Mouse (Mus musculus): ENCODE data around the gene Ift172. TPM values are rescaled to one million over a fixed set of nuclear protein-coding genes. Genes with fewer than 3 reads are reported as not detected.

Gene Ift172
- total and polyA plus RNA-seq, 2 experiments from 2014 or later = 16.5 to 28.2 TPM

DNA sequence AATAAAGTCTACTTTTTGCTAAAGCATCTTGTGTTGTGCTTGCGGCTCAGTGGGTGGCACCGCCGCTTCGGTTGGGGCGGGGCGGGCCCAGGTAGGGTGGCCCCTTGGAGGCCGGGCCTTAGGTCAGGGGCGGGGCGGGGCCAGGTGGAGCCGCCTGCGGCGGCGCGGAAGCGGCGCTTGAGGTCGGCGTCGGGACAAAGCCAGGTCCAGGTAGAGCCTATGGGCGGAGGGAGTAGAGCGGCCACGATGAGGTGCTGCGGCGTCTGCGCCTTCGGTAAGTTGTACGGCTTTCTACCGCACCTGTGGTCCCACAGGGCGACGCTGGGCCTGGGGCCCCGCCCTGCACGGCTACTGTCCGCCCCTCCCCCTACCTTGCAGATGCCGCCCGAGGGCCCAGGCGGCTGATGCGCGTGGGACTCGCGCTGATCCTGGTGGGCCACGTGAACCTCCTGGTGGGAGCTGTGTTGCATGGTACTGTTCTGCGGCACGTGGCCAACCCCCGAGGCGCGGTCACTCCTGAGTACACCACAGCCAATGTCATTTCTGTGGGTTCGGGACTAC is 39.3 kb downstream of the Ift172 start, which contains the start of gene Krtcap3:
Gene Krtcap3 (plus strand): TSS at position 151 of the 561 bp plus-strand sequence.
- DNase-seq (ENCODE audit: low spot score) (peak; percentile 28), ATAC-seq (ENCODE audit: low FRiP score) (peak; percentile 68)
- Histone ChIP-seq H3K9me3 (ENCODE audit: low read length) (no peaks in the 10 kb centered on the region), H3K4me3 (ENCODE audit: low read depth, low read length) (no peak within 1 kb of the TSS), H3K36me3 (ENCODE audit: insufficient read depth, low read length) (peaks cover 62% of the 10 kb centered on the region), H3K27ac (ENCODE audit: low read depth, low read length) (no peak within 1 kb of the TSS), H3K4me2 (ENCODE audit: low read depth, low read length, poor library complexity, severe bottlenecking) (no peak within 1 kb of the TSS), H3K4me1 (ENCODE audit: insufficient read depth, low read length) (0 out of 2 replicates have a peak, but pooled peaks cover 4% of the 10 kb centered on the region), H3K27me3 (ENCODE audit: insufficient read depth, low read length) (no peaks in the 10 kb centered on the region), H3K9ac (replicated peaks; ENCODE audit: low read length, poor library complexity, severe bottlenecking) (peak within 1 kb of the TSS; percentile 39; the same call in 1 of the 2 replicates)
- TF ChIP-seq CTCF (IDR thresholded peaks at IDR 0.05) = no peak
- 25% methylated on average over 47 of the region's 47 CpGs for WGBS

DNA sequence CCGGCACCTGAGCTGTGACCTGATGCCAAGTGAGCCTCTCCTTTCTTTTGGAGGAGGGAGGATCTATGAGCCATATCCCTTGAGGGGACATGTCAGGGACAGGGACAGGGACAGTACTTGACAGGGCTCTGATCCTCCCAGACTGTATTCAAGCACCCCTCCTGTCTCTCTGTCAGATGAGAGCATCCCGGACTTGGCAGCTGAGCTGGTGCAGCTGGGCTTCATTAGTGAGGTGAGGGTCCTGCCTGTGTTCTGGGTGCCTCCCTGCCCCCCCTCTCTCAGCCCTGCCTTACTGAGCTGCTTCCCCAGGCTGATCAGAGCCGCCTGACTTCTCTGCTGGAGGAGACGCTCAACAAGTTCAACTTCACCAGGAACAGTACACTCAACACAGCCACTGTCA is 40.2 kb downstream of the Ift172 start:
- Histone ChIP-seq H3K4me1 (ENCODE audit: insufficient read depth, low read length) (0 out of 2 replicates have a peak, but pooled peaks cover 4% of the 10 kb centered on the region), H3K27ac (ENCODE audit: low read depth, low read length) (no peak overlapping the region), H3K9ac (replicated peaks; ENCODE audit: low read length, poor library complexity, severe bottlenecking) (no peak overlapping the region), H3K36me3 (ENCODE audit: insufficient read depth, low read length) (peaks cover 66% of the 10 kb centered on the region), H3K27me3 (ENCODE audit: insufficient read depth, low read length) (no peaks in the 10 kb centered on the region), H3K4me2 (ENCODE audit: low read depth, low read length, poor library complexity, severe bottlenecking) (no peak overlapping the region), H3K4me3 (ENCODE audit: low read depth, low read length) (no peak overlapping the region), H3K9me3 (ENCODE audit: low read length) (no peaks in the 10 kb centered on the region)
- WGBS = 65% methylated on average over 4 of the region's 4 CpGs
- TF ChIP-seq CTCF (IDR thresholded peaks at IDR 0.05) = no peak
- ATAC-seq (ENCODE audit: low FRiP score) (0 out of 2 replicates have a peak, but pooled peaks have one; percentile 4), DNase-seq (ENCODE audit: low spot score) (peak; percentile 14)

DNA sequence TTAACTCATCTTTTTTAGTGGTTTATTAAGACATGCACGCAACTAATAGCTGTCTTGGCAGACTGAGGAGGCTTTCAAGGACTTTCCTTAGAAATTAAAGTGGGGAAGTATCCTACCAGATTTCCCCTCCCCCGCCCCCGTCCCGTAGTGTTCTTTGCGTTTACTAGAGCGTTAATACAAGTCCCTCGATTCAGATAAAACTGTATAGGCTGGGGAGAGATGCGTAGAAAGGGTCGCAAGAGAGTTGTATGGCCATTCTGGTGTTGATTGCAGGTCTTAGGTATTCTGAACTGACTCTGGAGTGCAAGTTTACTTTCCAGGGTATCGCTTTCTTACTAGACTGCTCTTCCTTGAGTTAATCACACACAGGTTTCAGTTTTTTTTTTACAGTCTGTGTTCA is 48.7 kb downstream of the Ift172 start:
- peak overlapping the region; percentile 93 for H3K4me3 ChIP-seq (ENCODE audit: low read depth, low read length)
- H3K36me3 ChIP-seq (ENCODE audit: insufficient read depth, low read length) = peaks cover 31% of the 10 kb centered on the region
- H3K9me3 ChIP-seq (ENCODE audit: low read length) = no peaks in the 10 kb centered on the region
- TF ChIP-seq CTCF (IDR thresholded peaks at IDR 0.05) = no peak
- peak overlapping the region; percentile 97; the same call in 1 of the 2 replicates for H3K9ac ChIP-seq (replicated peaks; ENCODE audit: low read length, poor library complexity, severe bottlenecking)
- H3K4me2 ChIP-seq (ENCODE audit: low read depth, low read length, poor library complexity, severe bottlenecking) = peak overlapping the region; percentile 59
- 0 out of 2 replicates have a peak, but pooled peaks cover 5% of the 10 kb centered on the region for H3K4me1 ChIP-seq (ENCODE audit: insufficient read depth, low read length)
- no peaks in the 10 kb centered on the region for H3K27me3 ChIP-seq (ENCODE audit: insufficient read depth, low read length)
- 21% methylated on average over 10 of the region's 10 CpGs for WGBS
- ATAC-seq (ENCODE audit: low FRiP score) = no peak
- DNase-seq (ENCODE audit: low spot score) = no peak
- H3K27ac ChIP-seq (ENCODE audit: low read depth, low read length) = peak overlapping the region; percentile 93; the same call in 1 of the 2 replicates

DNA sequence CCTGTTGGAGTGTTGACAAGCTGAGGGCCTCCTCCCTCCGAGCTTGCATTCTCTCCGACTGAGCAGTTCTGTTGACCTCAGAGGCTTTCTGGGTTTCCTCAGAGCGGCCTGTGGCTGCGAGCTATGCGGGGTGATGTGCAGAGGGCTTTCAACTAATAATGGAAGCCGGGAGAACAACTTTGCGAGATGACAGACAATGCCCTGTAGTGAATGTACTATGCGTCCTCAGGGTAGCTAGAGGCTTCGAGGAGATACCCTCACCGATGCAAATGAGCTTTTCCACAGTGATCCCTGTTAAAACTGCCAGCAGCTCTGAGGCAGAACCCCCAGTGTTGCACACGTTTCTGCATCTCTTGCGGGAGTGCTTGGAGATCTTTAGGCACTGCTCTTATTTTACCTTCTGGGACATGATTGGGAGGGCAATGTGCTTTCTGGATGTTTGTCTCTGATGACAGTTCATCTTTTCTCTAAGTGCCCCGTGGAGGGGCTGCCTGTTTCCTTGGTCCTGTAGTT is 49.3 kb downstream of the Ift172 start:
- Histone ChIP-seq H3K4me2 (ENCODE audit: low read depth, low read length, poor library complexity, severe bottlenecking) (peak overlapping the region; percentile 59), H3K9ac (replicated peaks; ENCODE audit: low read length, poor library complexity, severe bottlenecking) (peak overlapping the region; percentile 97), H3K36me3 (ENCODE audit: insufficient read depth, low read length) (peaks cover 25% of the 10 kb centered on the region), H3K9me3 (ENCODE audit: low read length) (no peaks in the 10 kb centered on the region), H3K4me3 (ENCODE audit: low read depth, low read length) (peak overlapping the region; percentile 93), H3K27me3 (ENCODE audit: insufficient read depth, low read length) (no peaks in the 10 kb centered on the region), H3K27ac (ENCODE audit: low read depth, low read length) (peak overlapping the region; percentile 93), H3K4me1 (ENCODE audit: insufficient read depth, low read length) (0 out of 2 replicates have a peak, but pooled peaks cover 5% of the 10 kb centered on the region)
- 0% methylated on average over 13 of the region's 13 CpGs for WGBS
- no peak for TF ChIP-seq CTCF (IDR thresholded peaks at IDR 0.05)
- ATAC-seq (ENCODE audit: low FRiP score) (no peak), DNase-seq (ENCODE audit: low spot score) (no peak)

DNA sequence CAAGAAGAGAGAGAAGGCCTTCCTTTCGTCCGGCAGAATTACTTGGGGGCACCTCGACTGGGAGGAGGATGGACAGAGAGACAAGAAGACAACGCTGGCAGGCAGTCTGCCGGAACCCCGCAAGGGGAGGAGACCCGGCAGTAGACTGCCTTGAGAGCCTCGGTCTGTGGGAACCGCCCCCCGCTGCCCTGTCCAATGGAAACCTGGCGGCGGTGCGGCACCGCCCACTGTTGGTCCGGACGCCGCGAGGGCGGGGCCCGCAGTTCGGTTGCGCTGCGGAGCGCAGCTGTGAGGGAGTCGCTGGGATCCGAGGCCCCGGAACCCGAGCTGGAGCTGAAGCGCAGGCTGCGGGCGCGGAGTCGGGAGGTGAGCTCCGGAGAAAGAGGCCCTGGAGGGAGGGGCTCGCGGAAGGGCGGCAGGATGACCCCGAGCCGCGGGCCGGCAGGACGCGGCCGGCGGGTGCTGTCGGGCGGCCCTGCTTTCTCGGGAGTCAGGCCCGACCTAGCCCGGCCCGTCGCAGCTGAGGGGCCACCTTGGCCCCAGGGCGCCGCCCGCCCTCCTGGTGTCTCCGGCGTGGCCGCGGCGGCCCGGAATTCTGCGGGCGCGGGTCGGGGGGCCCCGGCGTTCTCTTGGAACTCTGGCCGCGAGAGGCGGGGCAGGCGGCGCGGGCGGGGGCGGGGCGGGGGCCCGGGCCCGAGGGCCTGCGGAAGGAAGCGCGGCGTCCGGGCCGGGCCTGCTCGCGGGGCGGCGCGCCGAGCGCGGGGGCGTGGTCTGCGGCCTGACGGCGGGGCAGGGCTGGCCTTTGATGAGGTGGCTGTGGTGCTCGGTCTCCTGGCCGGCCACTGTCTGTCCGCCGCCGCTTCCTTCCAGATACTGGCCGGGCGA is 50.0 kb downstream of the Ift172 start, which contains the start of the genes Nrbp1 and Gm9970:
Gene Nrbp1 (plus strand): TSS at position 228 of the 885 bp plus-strand sequence.
Gene Gm9970 (minus strand): TSS at position 596 of the 885 bp plus-strand sequence.
- peak; percentile 99 for ATAC-seq (ENCODE audit: low FRiP score)
- peak within 1 kb of the TSS; percentile 93 for H3K27ac ChIP-seq (ENCODE audit: low read depth, low read length)
- under 1% methylated on average over 55 of the region's 103 CpGs for WGBS
- DNase-seq (ENCODE audit: low spot score) = peak; percentile 98
- no peaks in the 10 kb centered on the region for H3K27me3 ChIP-seq (ENCODE audit: insufficient read depth, low read length)
- H3K9ac ChIP-seq (replicated peaks; ENCODE audit: low read length, poor library complexity, severe bottlenecking) = peak within 1 kb of the TSS; percentile 97
- peak within 1 kb of the TSS; percentile 93 for H3K4me3 ChIP-seq (ENCODE audit: low read depth, low read length)
- peak within 1 kb of the TSS; percentile 59 for H3K4me2 ChIP-seq (ENCODE audit: low read depth, low read length, poor library complexity, severe bottlenecking)
- H3K36me3 ChIP-seq (ENCODE audit: insufficient read depth, low read length) = peaks cover 18% of the 10 kb centered on the region
- 0 out of 2 replicates have a peak, but pooled peaks cover 5% of the 10 kb centered on the region for H3K4me1 ChIP-seq (ENCODE audit: insufficient read depth, low read length)
- no peak; the same call in 1 of the 2 replicates for TF ChIP-seq CTCF (IDR thresholded peaks at IDR 0.05)
- 0 out of 2 replicates have a peak, but pooled peaks cover 4% of the 10 kb centered on the region for H3K9me3 ChIP-seq (ENCODE audit: low read length)

All from midbrain, postnatal 0 days (tissue).